Mouse (Mus musculus): ENCODE measurements around the gene Fam136a.
"Not testable (repeated sequence)": the region's sequence is repeated elsewhere in the genome, so short reads cannot be mapped to it uniquely, and the experiment has no call there.

Fam136a gene

GRCm38 (mm10) chr6:86365371-86366124, at the start of gene Fam136a:
Gene Fam136a (plus strand): TSS chr6:86365646.
- DNase-seq, result peak; percentile 96 to 98

- no peak for DNase-seq
Observed at GRCm38 (mm10) chr6:86317066-86317465, 48.4 kb upstream of the Fam136a start.

- no peak for DNase-seq
Observed at GRCm38 (mm10) chr6:86318855-86319254, 46.6 kb upstream of the Fam136a start.

- no peak for DNase-seq
Observed at GRCm38 (mm10) chr6:86322031-86322563, 43.3 kb upstream of the Fam136a start.

GRCm38 (mm10) chr6:86322991-86323390, 42.5 kb upstream of the Fam136a start:
- DNase-seq, result no peak

- no peak for DNase-seq
Observed at GRCm38 (mm10) chr6:86324400-86324799, 41.0 kb upstream of the Fam136a start.

GRCm38 (mm10) chr6:86325646-86326045, 39.8 kb upstream of the Fam136a start:
- DNase-seq, result no peak

- DNase-seq, result no peak
Observed at GRCm38 (mm10) chr6:86326866-86327265, 38.6 kb upstream of the Fam136a start.

- DNase-seq, result no peak
Observed at GRCm38 (mm10) chr6:86328369-86328768, 37.1 kb upstream of the Fam136a start.

GRCm38 (mm10) chr6:86329943-86330342, 35.5 kb upstream of the Fam136a start:
- DNase-seq, result no peak

GRCm38 (mm10) chr6:86335121-86335849, 30.2 kb upstream of the Fam136a start:
- DNase-seq, result peak in 1 of 2 experiments; percentile 51

GRCm38 (mm10) chr6:86335860-86336259, 29.6 kb upstream of the Fam136a start:
- no peak for DNase-seq

- DNase-seq, result not testable (repeated sequence)
Observed at GRCm38 (mm10) chr6:86336340-86336739, 29.1 kb upstream of the Fam136a start.

- no peak for DNase-seq
Observed at GRCm38 (mm10) chr6:86343656-86344055, 21.8 kb upstream of the Fam136a start.

- DNase-seq, result no peak
Observed at GRCm38 (mm10) chr6:86346063-86346462, 19.4 kb upstream of the Fam136a start.

- DNase-seq, result no peak
Observed at GRCm38 (mm10) chr6:86349257-86349656, 16.2 kb upstream of the Fam136a start.

- no peak for DNase-seq
Observed at GRCm38 (mm10) chr6:86354948-86355347, 10.5 kb upstream of the Fam136a start.

GRCm38 (mm10) chr6:86356956-86357355, 8.5 kb upstream of the Fam136a start:
- no peak for DNase-seq

GRCm38 (mm10) chr6:86360691-86361090, 4.8 kb upstream of the Fam136a start:
- DNase-seq, result peak; percentile 76 to 88

- no peak for DNase-seq
Observed at GRCm38 (mm10) chr6:86361373-86361772, 4.1 kb upstream of the Fam136a start.

- peak; percentile 79 to 80 for DNase-seq
Observed at GRCm38 (mm10) chr6:86364442-86365141, 854 bp upstream of the Fam136a start.

GRCm38 (mm10) chr6:86366125-86366852, 843 bp downstream of the Fam136a start:
- DNase-seq, result peak; percentile 74 to 85
